Mouse (Mus musculus) neural tube, embryonic 12.5 days (tissue): ENCODE data around the gene Tcf23. TPM values are rescaled to one million over a fixed set of nuclear protein-coding genes. Genes with fewer than 3 reads are reported as not detected.
A peak's percentile ranks its signal among the peaks of the same experiment; 100 is the strongest.

Experiments used
- ATAC-seq: fragments of 200-750 bp; cut with Nextera tagmentation; 2 replicates; pipeline ENCODE4 v1.8.0; 2017; ENCODE audit warnings: low read depth, mild to moderate bottlenecking, moderate TSS enrichment, moderate library complexity; ENCODE audit not compliant: low FRiP score
- H3K27ac ChIP-seq: fragments of 300-500 bp; sonication (generic); 2 replicates; pipeline ENCODE4 v1.5.1; 2016
- H3K27me3 ChIP-seq: fragments of 300-500 bp; sonication (generic); replicated peaks from 2 replicates; pipeline ENCODE4 v1.6.1; 2016; ENCODE audit warnings: mild to moderate bottlenecking
- H3K36me3 ChIP-seq: fragments of 300-500 bp; sonication (generic); 2 replicates; pipeline ENCODE4 v1.6.1; 2016; ENCODE audit warnings: mild to moderate bottlenecking
- H3K4me1 ChIP-seq: fragments of 300-500 bp; sonication (generic); 2 replicates; pipeline ENCODE4 v1.6.1; 2016
- H3K4me2 ChIP-seq: fragments of 300-500 bp; sonication (generic); replicated peaks from 2 replicates; pipeline ENCODE4 v1.6.1; 2016; ENCODE audit warnings: mild to moderate bottlenecking
- H3K4me3 ChIP-seq: fragments of 300-500 bp; sonication (generic); 2 replicates; pipeline ENCODE4 v1.5.1; 2016
- H3K9ac ChIP-seq: fragments of 300-500 bp; sonication (generic); 2 replicates; pipeline ENCODE4 v1.6.1; 2016; ENCODE audit warnings: mild to moderate bottlenecking
- H3K9me3 ChIP-seq: fragments of 300-500 bp; sonication (generic); 2 replicates; pipeline ENCODE4 v1.6.1; 2016; ENCODE audit warnings: mild to moderate bottlenecking
- WGBS: fragments of 180-500 bp; shearing (Covaris S2); methylation state at CpG from one replicate; pipeline ENCODE4 v1.1.7; 2016; 5-methylcytosine and 5-hydroxymethylcytosine counted together
- polyA plus RNA-seq: library from polyadenylated mRNA; unstranded; fragments of >200 nt; fragmentation: Nextera tagmentation; extraction: Ambion mirVana; gene quantifications from 2 replicates; pipeline ENCODE4 v1.2.1, GENCODE M21; 2016

Gene Tcf23
- polyA plus RNA-seq, 1 experiment from 2014 or later = not detected

DNA sequence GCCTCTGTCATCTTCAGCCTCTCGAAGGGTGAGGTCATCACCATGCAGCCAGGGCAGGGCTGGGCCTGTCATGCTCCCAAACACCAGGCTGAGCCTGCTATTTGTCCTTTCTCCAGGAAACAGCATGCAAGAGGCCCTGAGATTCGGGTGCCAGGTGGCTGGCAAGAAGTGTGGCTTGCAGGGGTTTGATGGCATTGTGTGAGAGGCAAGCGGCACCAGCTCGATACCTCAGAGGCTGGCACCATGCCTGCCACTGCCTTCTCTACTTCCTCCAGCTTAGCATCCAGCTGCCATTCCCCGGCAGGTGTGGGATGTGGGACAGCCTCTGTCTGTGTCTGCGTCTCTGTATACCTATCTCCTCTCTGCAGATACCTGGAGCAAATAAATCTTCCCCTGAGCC, 37.6 kb upstream of the Tcf23 start:
- no peak for ATAC-seq
- Histone ChIP-seq H3K9ac (no peak overlapping the region), H3K4me3 (no peak overlapping the region), H3K4me2 (no peak overlapping the region), H3K4me1 (no peaks in the 10 kb centered on the region), H3K36me3 (no peaks in the 10 kb centered on the region), H3K9me3 (no peaks in the 10 kb centered on the region), H3K27me3 (no peaks in the 10 kb centered on the region), H3K27ac (no peak overlapping the region)
- 87% methylated on average over 6 of the region's 6 CpGs for WGBS

DNA sequence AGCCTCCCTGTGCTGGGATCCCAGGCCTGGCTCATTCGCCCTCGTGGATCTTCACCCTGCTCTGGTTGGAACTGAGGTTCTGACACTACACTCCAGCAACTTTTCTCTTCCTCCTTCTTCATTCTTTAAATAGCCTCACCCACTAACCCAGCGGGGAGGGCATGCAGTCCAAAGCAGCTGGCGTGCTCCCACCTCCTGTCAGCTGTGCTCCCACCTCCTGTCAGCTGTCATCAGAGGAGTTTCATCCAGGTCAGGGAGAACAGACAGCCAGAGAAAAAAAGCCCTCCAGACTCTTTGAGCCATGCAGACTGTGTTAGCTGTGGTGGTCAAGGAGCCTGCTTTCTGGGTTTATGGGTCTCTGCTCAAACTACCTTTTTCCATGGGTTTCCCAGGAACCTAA, 37.1 kb upstream of the Tcf23 start:
- no peaks in the 10 kb centered on the region for H3K9me3 ChIP-seq
- no peaks in the 10 kb centered on the region for H3K27me3 ChIP-seq
- no peak overlapping the region for H3K4me3 ChIP-seq
- no peak overlapping the region for H3K27ac ChIP-seq
- H3K9ac ChIP-seq = no peak overlapping the region
- no peaks in the 10 kb centered on the region for H3K4me1 ChIP-seq
- no peaks in the 10 kb centered on the region for H3K36me3 ChIP-seq
- WGBS = 86% methylated on average over 4 of the region's 4 CpGs
- no peak overlapping the region for H3K4me2 ChIP-seq
- no peak for ATAC-seq

DNA sequence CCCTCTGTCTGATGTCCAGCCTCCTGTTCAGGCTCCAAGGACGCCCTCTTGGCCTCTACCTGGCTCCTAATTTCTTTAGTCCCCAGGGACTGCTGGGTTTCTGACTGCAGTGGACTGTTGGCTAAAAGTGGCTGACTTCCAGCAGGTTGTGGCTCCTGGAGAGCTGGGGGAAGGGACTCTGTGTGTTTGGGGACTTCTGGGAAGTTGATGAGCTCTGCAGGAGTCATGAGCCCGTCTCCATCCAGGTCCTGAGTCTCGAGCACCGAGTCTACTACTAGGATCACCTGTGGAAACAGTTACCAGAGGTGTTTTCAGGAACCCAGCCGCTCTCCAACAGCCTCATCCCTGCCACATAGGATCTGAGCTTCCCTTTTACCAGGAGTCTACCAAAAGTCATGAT, 34.8 kb upstream of the Tcf23 start:
- H3K27ac ChIP-seq = no peak overlapping the region
- no peak for ATAC-seq
- no peak overlapping the region for H3K4me2 ChIP-seq
- 73% methylated on average over 5 of the region's 5 CpGs for WGBS
- no peak overlapping the region for H3K9ac ChIP-seq
- no peaks in the 10 kb centered on the region for H3K4me1 ChIP-seq
- H3K4me3 ChIP-seq = no peak overlapping the region
- no peaks in the 10 kb centered on the region for H3K36me3 ChIP-seq
- H3K9me3 ChIP-seq = no peaks in the 10 kb centered on the region
- no peaks in the 10 kb centered on the region for H3K27me3 ChIP-seq

DNA sequence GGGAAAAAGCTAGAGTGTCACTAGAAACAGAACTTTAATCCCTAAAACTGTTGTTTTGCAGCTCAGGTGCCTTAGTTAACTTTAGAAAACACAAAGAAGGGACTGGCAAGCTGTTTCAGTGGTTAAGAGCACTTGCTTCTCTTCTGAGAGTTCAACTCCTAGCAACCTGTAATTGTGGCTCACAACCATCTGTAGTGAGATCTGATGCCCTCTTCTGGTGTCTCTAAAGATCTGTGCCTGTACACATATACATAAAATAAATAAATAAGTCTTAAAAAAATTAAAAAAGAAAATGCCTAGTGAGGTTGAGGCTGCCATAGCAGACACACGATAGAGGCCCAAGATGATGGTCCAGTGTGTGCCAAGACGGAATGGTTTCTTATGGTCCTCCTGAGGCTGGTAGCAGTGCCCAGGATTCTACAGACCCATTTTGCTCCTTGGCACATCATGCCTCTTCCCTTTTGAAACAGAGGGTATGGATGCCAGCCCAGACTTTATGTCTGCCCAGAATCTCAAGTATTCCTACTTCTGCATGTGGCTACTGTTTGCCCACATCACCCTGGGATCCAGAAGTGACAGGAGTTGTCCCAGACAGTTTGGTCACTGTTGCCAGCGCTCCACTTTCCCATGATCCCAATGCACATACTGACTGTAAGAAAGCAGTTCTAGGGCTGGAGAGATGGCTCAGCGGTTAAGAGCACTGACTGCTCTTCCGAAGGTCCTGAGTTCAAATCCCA, 33.6 kb upstream of the Tcf23 start:
- Histone ChIP-seq H3K27me3 (no peaks in the 10 kb centered on the region), H3K9me3 (no peaks in the 10 kb centered on the region)

DNA sequence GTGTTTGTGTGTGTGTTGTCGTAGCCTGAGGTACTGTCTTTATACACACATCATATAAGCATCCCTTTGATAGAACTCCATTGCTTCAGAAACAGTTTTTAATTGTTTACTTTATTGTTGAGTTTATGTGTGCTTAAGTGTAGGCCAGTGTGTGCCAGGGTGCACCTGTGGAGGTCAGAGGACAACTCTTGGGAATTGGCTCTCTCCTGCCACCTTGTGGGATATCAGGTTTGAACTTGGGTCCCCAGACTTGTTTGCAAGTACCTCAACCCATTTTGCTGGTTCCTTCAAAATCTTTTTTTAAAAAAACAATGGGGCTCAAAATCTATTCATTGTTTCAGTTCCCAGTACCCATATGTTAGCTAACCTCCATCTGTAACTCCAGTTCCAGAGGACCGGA, 25.5 kb upstream of the Tcf23 start:
- no peak overlapping the region for H3K9ac ChIP-seq
- WGBS = 97% methylated on average over 2 of the region's 2 CpGs
- H3K27ac ChIP-seq = no peak overlapping the region
- H3K4me2 ChIP-seq = no peak overlapping the region
- no peaks in the 10 kb centered on the region for H3K27me3 ChIP-seq
- H3K36me3 ChIP-seq = no peaks in the 10 kb centered on the region
- peaks cover 9% of the 10 kb centered on the region for H3K4me1 ChIP-seq
- no peaks in the 10 kb centered on the region for H3K9me3 ChIP-seq
- ATAC-seq = no peak
- no peak overlapping the region for H3K4me3 ChIP-seq

More for the DNA sequence above, 33.6 kb upstream of the Tcf23 start:
- ATAC-seq = no peak
- Histone ChIP-seq H3K27ac (no peak overlapping the region), H3K4me1 (no peaks in the 10 kb centered on the region), H3K4me2 (no peak overlapping the region), H3K9ac (no peak overlapping the region), H3K4me3 (no peak overlapping the region), H3K36me3 (no peaks in the 10 kb centered on the region)
- WGBS = 91% methylated on average over 5 of the region's 5 CpGs

DNA sequence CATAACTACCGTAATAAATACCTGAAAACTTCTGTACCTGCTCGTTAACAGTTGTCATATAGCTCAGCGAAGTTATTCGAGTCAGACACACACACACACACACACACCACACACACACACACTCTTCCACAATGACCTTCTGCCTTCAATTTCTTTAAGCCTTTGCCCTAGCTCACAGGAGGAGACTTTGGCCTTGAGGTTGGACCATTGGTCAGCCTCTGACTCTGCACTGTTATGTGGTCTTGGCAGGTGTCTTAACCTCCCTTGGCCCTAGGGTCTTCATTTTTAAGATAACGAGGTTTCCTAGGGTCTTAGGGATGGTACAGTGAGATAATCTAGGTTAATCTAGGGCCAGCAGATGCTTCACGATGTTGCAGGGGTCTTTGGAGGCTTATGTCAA, 24.1 kb upstream of the Tcf23 start:
- WGBS = 89% methylated on average over 6 of the region's 6 CpGs
- Histone ChIP-seq H3K27ac (no peak overlapping the region), H3K4me1 (peaks cover 9% of the 10 kb centered on the region), H3K4me3 (no peak overlapping the region; the same call in 1 of the 2 replicates), H3K9ac (no peak overlapping the region), H3K36me3 (no peaks in the 10 kb centered on the region), H3K9me3 (no peaks in the 10 kb centered on the region), H3K4me2 (peak overlapping the region; percentile 95; the same call in 1 of the 2 replicates), H3K27me3 (no peaks in the 10 kb centered on the region)
- no peak for ATAC-seq

DNA sequence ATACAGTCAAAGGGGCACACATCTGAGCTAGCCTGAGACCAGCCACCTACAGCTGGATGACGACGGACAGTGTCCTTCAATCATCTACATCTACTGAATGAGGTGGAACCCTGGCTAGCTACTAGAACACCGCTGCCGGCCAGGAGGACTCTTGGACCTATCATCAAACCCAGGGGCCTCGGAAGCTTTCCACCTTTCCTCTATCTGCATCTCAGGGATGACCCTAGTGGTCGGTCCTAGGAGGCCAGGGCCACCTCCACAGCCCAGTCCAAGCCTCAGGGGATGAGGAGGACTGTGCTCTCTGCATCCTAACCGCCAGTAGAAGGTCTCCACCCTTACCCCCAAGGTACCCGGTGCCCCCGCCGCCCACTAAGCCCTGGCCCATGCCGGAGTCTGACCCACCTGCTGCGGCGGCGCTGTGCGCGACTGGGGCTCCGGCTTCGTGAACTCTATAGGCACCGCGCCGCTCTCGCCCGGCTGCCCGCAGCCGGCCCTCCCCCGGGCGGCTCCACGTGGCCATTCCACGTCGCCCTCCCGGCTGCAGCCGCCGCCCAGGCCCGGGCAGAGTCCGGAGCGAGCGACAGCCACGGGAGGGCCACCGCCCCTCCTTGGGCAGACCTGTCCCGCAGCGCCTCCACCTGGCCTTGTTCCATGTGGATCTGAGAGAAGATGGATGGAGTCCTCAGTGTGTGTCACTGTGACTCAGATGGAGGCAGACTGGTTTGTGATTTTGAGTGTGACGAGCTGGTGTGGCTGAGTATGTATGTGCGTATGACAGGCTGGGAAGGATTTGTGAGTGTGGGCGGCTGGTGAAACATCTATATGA, 23.3 kb upstream of the Tcf23 start, which contains the start of gene Cgref1:
TSS of gene Cgref1 (minus strand) at position 636 of the 826 bp plus-strand sequence.
- peak within 1 kb of the TSS; percentile 49 for H3K4me3 ChIP-seq
- WGBS = 6% methylated on average over 44 of the region's 44 CpGs
- H3K4me2 ChIP-seq = peak within 1 kb of the TSS; percentile 95
- H3K27me3 ChIP-seq = no peaks in the 10 kb centered on the region
- peaks cover 11% of the 10 kb centered on the region for H3K4me1 ChIP-seq
- ATAC-seq = peak; percentile 61; the same call in 1 of the 2 replicates
- H3K9me3 ChIP-seq = no peaks in the 10 kb centered on the region
- no peaks in the 10 kb centered on the region for H3K36me3 ChIP-seq
- H3K9ac ChIP-seq = peak within 1 kb of the TSS; percentile 72
- no peak within 1 kb of the TSS for H3K27ac ChIP-seq

DNA sequence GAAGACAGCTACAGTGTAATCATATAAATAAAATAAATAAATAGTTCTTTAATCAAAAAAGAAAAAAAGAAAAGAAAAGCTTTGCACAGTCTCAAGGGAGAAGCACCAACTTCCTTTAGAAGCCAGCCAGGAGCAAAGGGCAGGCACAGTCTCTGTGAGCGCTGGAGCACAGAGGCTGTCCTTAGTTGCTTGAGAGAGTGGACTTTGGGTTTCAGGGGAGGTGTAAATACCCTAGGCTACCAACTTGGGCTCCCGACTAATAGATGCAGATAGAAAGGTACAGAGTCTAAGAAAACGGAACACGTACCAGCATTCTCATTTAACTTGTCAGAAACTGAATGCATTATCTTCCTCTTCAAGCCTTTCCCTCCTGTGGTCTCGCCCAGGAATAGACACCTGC, 19.8 kb upstream of the Tcf23 start:
- Histone ChIP-seq H3K9ac (no peak overlapping the region), H3K27ac (no peak overlapping the region), H3K4me1 (peaks cover 12% of the 10 kb centered on the region), H3K9me3 (no peaks in the 10 kb centered on the region), H3K27me3 (no peaks in the 10 kb centered on the region), H3K36me3 (peaks cover 16% of the 10 kb centered on the region), H3K4me3 (no peak overlapping the region), H3K4me2 (peak overlapping the region; percentile 85; the same call in 1 of the 2 replicates)
- no peak for ATAC-seq
- WGBS = 80% methylated on average over 5 of the region's 5 CpGs

DNA sequence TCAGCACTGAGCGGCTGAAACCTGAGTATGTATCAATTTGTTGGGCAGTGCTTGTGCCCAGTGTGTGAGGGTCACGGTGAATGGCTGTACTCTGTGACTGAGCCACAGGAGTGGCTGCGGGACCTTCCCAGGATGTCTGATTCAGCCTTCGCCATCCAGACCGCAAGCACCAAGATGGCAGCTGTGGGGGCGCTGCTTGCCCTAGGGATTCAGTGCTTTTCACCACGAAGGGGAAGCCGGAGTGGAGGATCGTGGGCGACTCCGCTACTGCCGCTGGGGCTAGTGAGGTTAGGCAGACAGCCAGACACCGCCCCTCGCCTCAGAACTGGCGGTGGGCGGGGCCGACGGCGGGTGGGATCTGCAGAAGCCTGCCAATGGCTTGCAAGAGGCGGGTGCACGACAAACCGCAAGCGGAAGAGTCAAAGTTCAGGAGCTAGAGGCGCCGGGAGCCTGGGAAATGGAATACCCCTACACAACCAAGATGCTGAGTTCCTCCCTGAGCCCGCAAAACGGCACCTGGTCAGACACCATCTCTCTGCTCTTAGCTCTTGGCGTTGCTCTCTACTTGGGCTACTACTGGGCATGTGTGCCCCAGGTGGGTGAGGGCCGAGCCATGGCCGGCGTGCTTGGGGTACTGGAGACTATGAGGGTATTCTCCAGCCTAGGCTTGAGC, 18.7 kb upstream of the Tcf23 start:
- WGBS = under 1% methylated on average over 31 of the region's 31 CpGs
- Histone ChIP-seq H3K36me3 (peaks cover 28% of the 10 kb centered on the region), H3K27ac (no peak overlapping the region), H3K27me3 (no peaks in the 10 kb centered on the region), H3K4me1 (peaks cover 12% of the 10 kb centered on the region), H3K9me3 (no peaks in the 10 kb centered on the region), H3K9ac (peak overlapping the region; percentile 53), H3K4me3 (peak overlapping the region; percentile 51), H3K4me2 (peak overlapping the region; percentile 85)
- peak; percentile 89 for ATAC-seq

DNA sequence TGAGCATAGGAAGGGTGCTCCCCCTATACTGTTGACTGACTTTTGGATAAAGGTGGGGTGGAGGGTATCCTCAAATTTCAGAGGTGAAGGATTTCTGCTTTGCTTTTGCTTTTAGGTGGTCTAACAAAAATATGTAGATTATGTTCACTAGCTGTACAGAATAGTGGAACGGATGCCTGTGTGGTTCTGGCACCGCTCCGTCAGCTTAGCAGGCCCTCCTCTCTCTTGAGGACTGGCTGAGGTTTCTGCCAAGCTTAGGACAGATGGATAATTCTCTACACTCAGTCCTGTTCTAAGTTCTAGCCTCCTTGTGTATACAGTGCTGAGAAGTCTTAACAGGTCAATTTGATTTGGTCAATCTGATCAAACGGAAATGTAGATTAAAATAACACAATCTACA, 18.0 kb upstream of the Tcf23 start:
- no peak overlapping the region for H3K9ac ChIP-seq
- H3K27me3 ChIP-seq = no peaks in the 10 kb centered on the region
- peaks cover 5% of the 10 kb centered on the region; the same call in 1 of the 2 replicates for H3K4me1 ChIP-seq
- no peak overlapping the region for H3K27ac ChIP-seq
- H3K9me3 ChIP-seq = no peaks in the 10 kb centered on the region
- H3K4me2 ChIP-seq = peak overlapping the region; percentile 85
- ATAC-seq = no peak
- 70% methylated on average over 4 of the region's 4 CpGs for WGBS
- peak overlapping the region; percentile 51 for H3K4me3 ChIP-seq
- peaks cover 34% of the 10 kb centered on the region for H3K36me3 ChIP-seq

DNA sequence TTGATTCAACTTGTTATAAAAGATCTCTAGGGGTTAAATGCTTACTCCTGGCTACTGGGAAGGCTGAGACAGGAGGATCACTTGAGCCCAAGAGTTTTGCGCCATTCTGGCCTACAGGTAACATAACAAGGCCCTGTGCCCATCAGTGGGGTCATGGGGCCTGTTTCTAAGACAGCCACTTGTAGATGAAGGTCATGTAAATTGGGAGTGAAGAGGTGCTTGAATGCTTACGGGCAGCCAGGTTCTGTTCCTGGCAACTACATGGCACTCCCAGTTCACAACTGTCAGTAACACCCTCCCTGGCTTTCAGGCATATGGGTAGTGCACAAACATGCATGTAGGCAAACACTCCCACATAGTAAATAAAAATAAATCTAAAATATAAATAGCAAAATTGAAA, 17.5 kb upstream of the Tcf23 start:
- WGBS = 98% methylated on average over 2 of the region's 2 CpGs
- Histone ChIP-seq H3K4me1 (0 out of 2 replicates have a peak, but pooled peaks cover 3% of the 10 kb centered on the region), H3K27ac (no peak overlapping the region), H3K27me3 (no peaks in the 10 kb centered on the region), H3K4me2 (peak overlapping the region; percentile 85; the same call in 1 of the 2 replicates), H3K4me3 (no peak overlapping the region), H3K36me3 (peaks cover 39% of the 10 kb centered on the region), H3K9me3 (no peaks in the 10 kb centered on the region), H3K9ac (no peak overlapping the region)
- no peak for ATAC-seq

DNA sequence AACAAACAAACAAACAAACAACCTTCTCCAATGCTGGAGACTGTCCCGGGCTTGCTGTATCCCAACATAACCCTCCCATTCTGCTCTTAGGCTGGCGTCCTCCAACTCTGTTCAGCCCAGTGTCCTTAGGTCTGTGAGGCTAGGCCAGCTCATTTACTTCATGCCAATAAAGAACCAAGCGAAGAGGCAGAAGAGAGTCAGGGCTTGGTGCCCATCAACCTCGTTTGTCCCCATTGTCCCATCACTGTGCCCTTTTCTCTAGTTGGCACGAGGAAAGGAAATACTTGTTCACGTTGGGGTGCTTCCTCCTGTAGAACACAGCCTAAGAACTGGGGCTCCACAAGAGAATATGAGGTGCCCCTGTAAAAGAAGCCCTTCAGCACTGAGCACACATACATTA, 16.8 kb upstream of the Tcf23 start:
- Histone ChIP-seq H3K9ac (no peak overlapping the region), H3K27me3 (no peaks in the 10 kb centered on the region), H3K4me3 (no peak overlapping the region), H3K36me3 (peaks cover 41% of the 10 kb centered on the region), H3K4me1 (0 out of 2 replicates have a peak, but pooled peaks cover 3% of the 10 kb centered on the region), H3K9me3 (no peaks in the 10 kb centered on the region), H3K27ac (no peak overlapping the region), H3K4me2 (no peak overlapping the region)
- 85% methylated on average over 6 of the region's 6 CpGs for WGBS
- no peak for ATAC-seq
